Mouse (Mus musculus): ENCODE measurements around the gene Nxt1.

The Nxt1 gene

GRCm38 (mm10) chr2:148690291-148690690 is 17.9 kb downstream of the Nxt1 start:
- DNase-seq: no peak

- no peak for DNase-seq
These were observed 18.4 kb downstream of the Nxt1 start for GRCm38 (mm10) chr2:148690781-148691180.

- DNase-seq: no peak
These were observed 26.2 kb downstream of the Nxt1 start for GRCm38 (mm10) chr2:148698571-148698970.

- no peak for DNase-seq
These were observed 34.2 kb downstream of the Nxt1 start for GRCm38 (mm10) chr2:148706409-148707201.

- no peak for DNase-seq
These were observed 34.8 kb downstream of the Nxt1 start for GRCm38 (mm10) chr2:148707202-148707530.

GRCm38 (mm10) chr2:148712326-148712725 is 39.9 kb downstream of the Nxt1 start:
- no peak for DNase-seq

GRCm38 (mm10) chr2:148717072-148717471 is 44.7 kb downstream of the Nxt1 start:
- DNase-seq: peak; percentile 11

GRCm38 (mm10) chr2:148719271-148719995 is 47.0 kb downstream of the Nxt1 start:
- no peak for DNase-seq
